Mouse (Mus musculus): ENCODE measurements at regions not wholly inside any gene's neighbourhood (a gene's known extent, or its start where the extent isn't known, plus 50 kb on each side); places are given as distances from the start of the nearest gene placed in this dataset.
"Not testable (repeated sequence)": the region's sequence is repeated elsewhere in the genome, so short reads cannot be mapped to it uniquely, and the experiment has no call there.

GRCm38 (mm10) chr5:97299631-97300030, 92.5 kb downstream of the Naa11 start:
- WGBS = 70% methylated on average over 5 of the region's 5 CpGs

GRCm38 (mm10) chr5:97296213-97296612, 96.0 kb downstream of the Naa11 start:
- no peak for ATAC-seq (ENCODE audit: low FRiP score, low TSS enrichment)
- 71% methylated on average over 3 of the region's 3 CpGs for WGBS

More at GRCm38 (mm10) chr5:97299631-97300030, 92.5 kb downstream of the Naa11 start:
- ATAC-seq (ENCODE audit: low FRiP score, low TSS enrichment) = no peak
- H3K9ac ChIP-seq (ENCODE audit: low read depth, low read length) = no peak overlapping the region
- no peak overlapping the region for H3K4me2 ChIP-seq (replicated peaks; ENCODE audit: low read depth, low read length)
- H3K9me3 ChIP-seq (ENCODE audit: control insufficient read depth, low read length) = no peaks in the 10 kb centered on the region
- no peaks in the 10 kb centered on the region for H3K36me3 ChIP-seq (ENCODE audit: control insufficient read depth, insufficient read depth, low read length)
- H3K27ac ChIP-seq (ENCODE audit: low read depth, low read length) = no peak overlapping the region
- no peak overlapping the region for H3K4me3 ChIP-seq (ENCODE audit: low read length)
- H3K27me3 ChIP-seq (ENCODE audit: control insufficient read depth, insufficient read depth, low read length) = no peaks in the 10 kb centered on the region
- no peaks in the 10 kb centered on the region for H3K4me1 ChIP-seq (ENCODE audit: control insufficient read depth, insufficient read depth, low read length)

GRCm38 (mm10) chr5:97290166-97290681, 102.0 kb downstream of the Naa11 start:
- Histone ChIP-seq H3K4me2 (replicated peaks; ENCODE audit: low read depth, low read length) (no peak overlapping the region), H3K4me1 (ENCODE audit: control insufficient read depth, insufficient read depth, low read length) (no peaks in the 10 kb centered on the region), H3K27me3 (ENCODE audit: control insufficient read depth, insufficient read depth, low read length) (no peaks in the 10 kb centered on the region), H3K9me3 (ENCODE audit: control insufficient read depth, low read length) (no peaks in the 10 kb centered on the region), H3K4me3 (ENCODE audit: low read length) (no peak overlapping the region), H3K9ac (ENCODE audit: low read depth, low read length) (no peak overlapping the region), H3K27ac (ENCODE audit: low read depth, low read length) (no peak overlapping the region), H3K36me3 (ENCODE audit: control insufficient read depth, insufficient read depth, low read length) (no peaks in the 10 kb centered on the region)
- 66% methylated on average over 2 of the region's 2 CpGs for WGBS
- ATAC-seq (ENCODE audit: low FRiP score, low TSS enrichment) = no peak

More at GRCm38 (mm10) chr5:97296213-97296612, 96.0 kb downstream of the Naa11 start:
- no peak overlapping the region for H3K9ac ChIP-seq (ENCODE audit: low read depth, low read length)
- H3K4me2 ChIP-seq (replicated peaks; ENCODE audit: low read depth, low read length) = no peak overlapping the region
- no peaks in the 10 kb centered on the region for H3K27me3 ChIP-seq (ENCODE audit: control insufficient read depth, insufficient read depth, low read length)
- H3K9me3 ChIP-seq (ENCODE audit: control insufficient read depth, low read length) = no peaks in the 10 kb centered on the region
- H3K4me1 ChIP-seq (ENCODE audit: control insufficient read depth, insufficient read depth, low read length) = no peaks in the 10 kb centered on the region
- no peaks in the 10 kb centered on the region for H3K36me3 ChIP-seq (ENCODE audit: control insufficient read depth, insufficient read depth, low read length)
- H3K27ac ChIP-seq (ENCODE audit: low read depth, low read length) = no peak overlapping the region
- no peak overlapping the region for H3K4me3 ChIP-seq (ENCODE audit: low read length)

- WGBS = 79% methylated on average over 8 of the region's 8 CpGs
- Histone ChIP-seq H3K9me3 (ENCODE audit: control insufficient read depth, low read length) (no peaks in the 10 kb centered on the region), H3K27ac (ENCODE audit: low read depth, low read length) (no peak overlapping the region), H3K4me2 (replicated peaks; ENCODE audit: low read depth, low read length) (no peak overlapping the region), H3K27me3 (ENCODE audit: control insufficient read depth, insufficient read depth, low read length) (no peaks in the 10 kb centered on the region), H3K4me3 (ENCODE audit: low read length) (no peak overlapping the region), H3K9ac (ENCODE audit: low read depth, low read length) (no peak overlapping the region), H3K36me3 (ENCODE audit: control insufficient read depth, insufficient read depth, low read length) (no peaks in the 10 kb centered on the region), H3K4me1 (ENCODE audit: control insufficient read depth, insufficient read depth, low read length) (no peaks in the 10 kb centered on the region)
- no peak for ATAC-seq (ENCODE audit: low FRiP score, low TSS enrichment)
Measured at GRCm38 (mm10) chr5:97289401-97290165, 102.6 kb downstream of the Naa11 start.

- Histone ChIP-seq H3K9me3 (ENCODE audit: control insufficient read depth, low read length) (no peaks in the 10 kb centered on the region), H3K27me3 (ENCODE audit: control insufficient read depth, insufficient read depth, low read length) (no peaks in the 10 kb centered on the region), H3K4me1 (ENCODE audit: control insufficient read depth, insufficient read depth, low read length) (no peaks in the 10 kb centered on the region), H3K9ac (ENCODE audit: low read depth, low read length) (no peak overlapping the region), H3K36me3 (ENCODE audit: control insufficient read depth, insufficient read depth, low read length) (no peaks in the 10 kb centered on the region), H3K4me2 (replicated peaks; ENCODE audit: low read depth, low read length) (no peak overlapping the region), H3K4me3 (ENCODE audit: low read length) (no peak overlapping the region), H3K27ac (ENCODE audit: low read depth, low read length) (no peak overlapping the region)
- ATAC-seq (ENCODE audit: low FRiP score, low TSS enrichment) = no peak
- WGBS = 86% methylated on average over 5 of the region's 5 CpGs
Measured at GRCm38 (mm10) chr5:97279455-97279854, 112.7 kb downstream of the Naa11 start.

- Histone ChIP-seq H3K4me3 (ENCODE audit: low read length) (no peak overlapping the region), H3K36me3 (ENCODE audit: control insufficient read depth, insufficient read depth, low read length) (no peaks in the 10 kb centered on the region), H3K9me3 (ENCODE audit: control insufficient read depth, low read length) (no peaks in the 10 kb centered on the region), H3K4me1 (ENCODE audit: control insufficient read depth, insufficient read depth, low read length) (no peaks in the 10 kb centered on the region), H3K9ac (ENCODE audit: low read depth, low read length) (no peak overlapping the region), H3K4me2 (replicated peaks; ENCODE audit: low read depth, low read length) (no peak overlapping the region), H3K27me3 (ENCODE audit: control insufficient read depth, insufficient read depth, low read length) (no peaks in the 10 kb centered on the region), H3K27ac (ENCODE audit: low read depth, low read length) (no peak overlapping the region)
- WGBS = 79% methylated on average over 16 of the region's 16 CpGs
- no peak for ATAC-seq (ENCODE audit: low FRiP score, low TSS enrichment)
Measured at GRCm38 (mm10) chr5:97277795-97278572, 114.2 kb downstream of the Naa11 start.

GRCm38 (mm10) chr5:97276724-97277123, 115.5 kb downstream of the Naa11 start:
- no peak overlapping the region for H3K9ac ChIP-seq (ENCODE audit: low read depth, low read length)
- H3K27me3 ChIP-seq (ENCODE audit: control insufficient read depth, insufficient read depth, low read length) = no peaks in the 10 kb centered on the region
- H3K4me2 ChIP-seq (replicated peaks; ENCODE audit: low read depth, low read length) = no peak overlapping the region
- no peaks in the 10 kb centered on the region for H3K36me3 ChIP-seq (ENCODE audit: control insufficient read depth, insufficient read depth, low read length)
- H3K27ac ChIP-seq (ENCODE audit: low read depth, low read length) = no peak overlapping the region
- 87% methylated on average over 5 of the region's 5 CpGs for WGBS
- no peak overlapping the region for H3K4me3 ChIP-seq (ENCODE audit: low read length)
- no peaks in the 10 kb centered on the region for H3K4me1 ChIP-seq (ENCODE audit: control insufficient read depth, insufficient read depth, low read length)
- H3K9me3 ChIP-seq (ENCODE audit: control insufficient read depth, low read length) = no peaks in the 10 kb centered on the region
- ATAC-seq (ENCODE audit: low FRiP score, low TSS enrichment) = no peak

GRCm38 (mm10) chr5:97264666-97265065, 127.5 kb downstream of the Naa11 start:
- not testable (repeated sequence) for H3K9me3 ChIP-seq (ENCODE audit: control insufficient read depth, low read length); ATAC-seq (ENCODE audit: low FRiP score, low TSS enrichment); H3K4me3 ChIP-seq (ENCODE audit: low read length); H3K4me2 ChIP-seq (replicated peaks; ENCODE audit: low read depth, low read length); H3K27me3 ChIP-seq (ENCODE audit: control insufficient read depth, insufficient read depth, low read length); H3K4me1 ChIP-seq (ENCODE audit: control insufficient read depth, insufficient read depth, low read length); H3K36me3 ChIP-seq (ENCODE audit: control insufficient read depth, insufficient read depth, low read length); H3K9ac ChIP-seq (ENCODE audit: low read depth, low read length); H3K27ac ChIP-seq (ENCODE audit: low read depth, low read length)
- 91% methylated on average over 12 of the region's 12 CpGs for whole genome bisulfite sequencing

GRCm38 (mm10) chr5:97257106-97257505, 135.1 kb downstream of the Naa11 start:
- 86% methylated on average over 1 of the region's 1 CpGs for WGBS
- H3K27ac ChIP-seq (ENCODE audit: low read depth, low read length) = no peak overlapping the region
- no peaks in the 10 kb centered on the region for H3K4me1 ChIP-seq (ENCODE audit: control insufficient read depth, insufficient read depth, low read length)
- H3K27me3 ChIP-seq (ENCODE audit: control insufficient read depth, insufficient read depth, low read length) = no peaks in the 10 kb centered on the region
- H3K9ac ChIP-seq (ENCODE audit: low read depth, low read length) = no peak overlapping the region
- no peak overlapping the region for H3K4me2 ChIP-seq (replicated peaks; ENCODE audit: low read depth, low read length)
- H3K36me3 ChIP-seq (ENCODE audit: control insufficient read depth, insufficient read depth, low read length) = no peaks in the 10 kb centered on the region
- H3K4me3 ChIP-seq (ENCODE audit: low read length) = no peak overlapping the region
- H3K9me3 ChIP-seq (ENCODE audit: control insufficient read depth, low read length) = no peaks in the 10 kb centered on the region
- no peak for ATAC-seq (ENCODE audit: low FRiP score, low TSS enrichment)

Data from kidney, embryonic 14.5 days (tissue).